In genomic region chr2:162220586-162220985, GRCm38 (mm10) we compare ENCODE assay signal across 21 mouse cellular contexts.
"Had no signal": no experiment of that assay in that cellular context is flagged by ENCODE, and none has a peak within 500 bp of the region (broad histone marks: within the 10 kb centered on the region; RNA-seq: fewer than 3 reads in every experiment).

No protein-coding gene starts in this region.

- H3K27me3 ChIP-seq: intestine, embryonic 15.5 days; lung, embryonic 15.5 days; megakaryocyte, embryonic 14.5 days; midbrain, embryonic 13.5 days; neural tube, embryonic 13.5 days; stomach, embryonic 15.5 days had no signal

- H3K9ac ChIP-seq: intestine, embryonic 15.5 days; liver, embryonic 14.5 days; lung, embryonic 15.5 days; midbrain, embryonic 13.5 days; neural tube, embryonic 13.5 days; stomach, embryonic 15.5 days had no signal

- H3K4me3 ChIP-seq: intestine, embryonic 15.5 days; left cerebral cortex, adult 2 months; lung, embryonic 15.5 days; megakaryocyte, embryonic 14.5 days; midbrain, embryonic 10.5 days; midbrain, embryonic 13.5 days; myocyte; neural tube, embryonic 13.5 days; stomach, embryonic 15.5 days had no signal

- H3K4me1 ChIP-seq: intestine, embryonic 15.5 days; lung, embryonic 15.5 days; megakaryocyte, embryonic 14.5 days; midbrain, embryonic 10.5 days; midbrain, embryonic 13.5 days; neural tube, embryonic 13.5 days; stomach, embryonic 15.5 days had no signal

- H3K27ac ChIP-seq: intestine, embryonic 15.5 days; left cerebral cortex, adult 2 months; liver, embryonic 14.5 days; lung, embryonic 15.5 days; midbrain, embryonic 10.5 days; midbrain, embryonic 13.5 days; neural tube, embryonic 13.5 days; stomach, embryonic 15.5 days had no signal

- H3K9me3 ChIP-seq: intestine, embryonic 15.5 days; lung, embryonic 15.5 days; midbrain, embryonic 10.5 days; midbrain, embryonic 13.5 days; neural tube, embryonic 13.5 days; stomach, embryonic 15.5 days had no signal

- ATAC-seq: hindbrain, embryonic 16.5 days; intestine, embryonic 15.5 days; midbrain, embryonic 13.5 days; midbrain, embryonic 16.5 days had no signal

- H3K36me3 ChIP-seq: intestine, embryonic 15.5 days; lung, embryonic 15.5 days; midbrain, embryonic 10.5 days; midbrain, embryonic 13.5 days; neural tube, embryonic 13.5 days; stomach, embryonic 15.5 days had no signal

- H3K4me2 ChIP-seq: intestine, embryonic 15.5 days; liver, embryonic 11.5 days; lung, embryonic 15.5 days; midbrain, embryonic 13.5 days; neural tube, embryonic 13.5 days; stomach, embryonic 15.5 days had no signal

- DNase-seq: layer of hippocampus, postnatal 36 days; lung, adult 18-20 months; lung, postnatal 10 days; lung, postnatal 36 days; retina, postnatal 1 day; right cerebral cortex, postnatal 25 days; spleen, adult 18-20 months; thymus, postnatal 25 days had no signal
